In the genomic region with DNA sequence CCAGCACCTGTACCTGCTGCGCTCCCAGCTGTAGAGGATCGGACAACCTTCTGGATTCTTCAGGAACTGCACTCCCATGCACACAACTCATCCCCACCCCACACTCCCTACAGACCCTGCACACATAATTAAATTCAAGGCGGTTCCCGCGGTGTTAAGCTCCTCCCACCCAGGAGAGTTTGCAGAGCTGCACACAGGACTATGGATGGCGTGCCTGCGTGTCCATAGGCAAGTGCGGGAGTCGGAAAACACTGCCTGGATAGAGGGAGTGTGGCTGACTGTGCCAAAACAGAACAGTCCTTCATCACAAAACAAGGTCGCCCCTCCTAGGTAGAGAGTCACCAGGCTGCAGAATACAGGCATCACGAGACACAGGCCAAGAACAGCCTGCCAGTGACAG, we compare ENCODE assay signal across 11 mouse cellular contexts. TPM values are rescaled to one million over a fixed set of nuclear protein-coding genes. Genes with fewer than 3 reads are reported as not detected.
A peak's percentile ranks its signal among the peaks of the same experiment; 100 is the strongest.
DNase-seq lines count a peak whose midpoint lies in the region; ATAC-seq and TF ChIP-seq lines count a peak whose summit lies in the region.
"Had no signal": no experiment of that assay in that cellular context is flagged by ENCODE, and none has a peak within 500 bp of the region (broad histone marks: within the 10 kb centered on the region; RNA-seq: fewer than 3 reads in every experiment).

No protein-coding gene starts in this region.

- no peak overlapping the region for H3K9ac ChIP-seq in kidney, postnatal 0 days (ENCODE audit: low read depth, low read length)
- no peak overlapping the region for H3K9ac ChIP-seq in embryonic facial prominence, embryonic 11.5 days (replicated peaks; ENCODE audit: low read length)
- H3K9ac ChIP-seq in midbrain, embryonic 14.5 days (replicated peaks; ENCODE audit: low read length), result 0 out of 2 replicates have a peak overlapping the region, but pooled peaks have one; percentile 16
- H3K9ac ChIP-seq: liver, embryonic 13.5 days had no signal

- TF ChIP-seq CTCF in kidney, postnatal 0 days (IDR thresholded peaks at IDR 0.05; ENCODE audit: low read depth), result peak; percentile 26; the same call in 1 of the 2 replicates

- H3K4me2 ChIP-seq in kidney, postnatal 0 days (ENCODE audit: low read length), result peak overlapping the region; percentile 26
- H3K4me2 ChIP-seq in embryonic facial prominence, embryonic 11.5 days (ENCODE audit: low read depth, low read length), result no peak overlapping the region
- H3K4me2 ChIP-seq in midbrain, embryonic 14.5 days (ENCODE audit: low read length), result 0 out of 2 replicates have a peak overlapping the region, but pooled peaks have one; percentile 4
- H3K4me2 ChIP-seq: liver, embryonic 13.5 days had no signal

- H3K9me3 ChIP-seq in kidney, postnatal 0 days (replicated peaks; ENCODE audit: low read length), result no peaks in the 10 kb centered on the region
- H3K9me3 ChIP-seq in embryonic facial prominence, embryonic 11.5 days (replicated peaks; ENCODE audit: control insufficient read depth, low read length), result no peaks in the 10 kb centered on the region
- H3K9me3 ChIP-seq in hindbrain, embryonic 10.5 days, result no peaks in the 10 kb centered on the region
- no peaks in the 10 kb centered on the region for H3K9me3 ChIP-seq in midbrain, embryonic 14.5 days (ENCODE audit: control insufficient read depth, low read length)
- H3K9me3 ChIP-seq: liver, embryonic 13.5 days had no signal

- intact Hi-C loops in left cerebral cortex, postnatal 14 days (cut with DNase I), result no loop called here
- intact Hi-C loops in left cerebral cortex, postnatal 36 days (cut with DNase I), result no loop called here

- ATAC-seq in kidney, postnatal 0 days (replicated peaks; ENCODE audit: low FRiP score, low read depth), result peak; percentile 63
- ATAC-seq in embryonic facial prominence, embryonic 11.5 days (replicated peaks; ENCODE audit: insufficient number of reproducible peaks, low FRiP score, low TSS enrichment, low read depth), result no peak
- no peak for ATAC-seq in midbrain, embryonic 14.5 days (ENCODE audit: low FRiP score, low TSS enrichment)

- H3K4me1 ChIP-seq in kidney, postnatal 0 days (replicated peaks; ENCODE audit: insufficient read depth, low read length), result peaks cover 81% of the 10 kb centered on the region
- peaks cover 19% of the 10 kb centered on the region for H3K4me1 ChIP-seq in embryonic facial prominence, embryonic 11.5 days (ENCODE audit: control insufficient read depth, insufficient read depth, low read length)
- peaks cover 90% of the 10 kb centered on the region for H3K4me1 ChIP-seq in hindbrain, embryonic 10.5 days (replicated peaks)
- H3K4me1 ChIP-seq in midbrain, embryonic 14.5 days (ENCODE audit: control insufficient read depth, insufficient read depth, low read length), result peaks cover 17% of the 10 kb centered on the region

- H3K27ac ChIP-seq in kidney, postnatal 0 days, result 0 out of 2 replicates have a peak overlapping the region, but pooled peaks have one; percentile 31
- H3K27ac ChIP-seq in embryonic facial prominence, embryonic 11.5 days (replicated peaks; ENCODE audit: low read depth, low read length), result no peak overlapping the region
- H3K27ac ChIP-seq in hindbrain, embryonic 10.5 days, result peak overlapping the region; percentile 69
- H3K27ac ChIP-seq in midbrain, embryonic 14.5 days (replicated peaks; ENCODE audit: low read depth, low read length), result no peak overlapping the region
- H3K27ac ChIP-seq: liver, embryonic 13.5 days had no signal

- H3K27me3 ChIP-seq in kidney, postnatal 0 days (ENCODE audit: insufficient read depth, low read length), result no peaks in the 10 kb centered on the region
- H3K27me3 ChIP-seq in embryonic facial prominence, embryonic 11.5 days (ENCODE audit: control insufficient read depth, insufficient read depth, low read length), result no peaks in the 10 kb centered on the region
- no peaks in the 10 kb centered on the region for H3K27me3 ChIP-seq in hindbrain, embryonic 10.5 days (ENCODE audit: insufficient read depth, poor library complexity, severe bottlenecking)
- H3K27me3 ChIP-seq in midbrain, embryonic 14.5 days (ENCODE audit: control insufficient read depth, insufficient read depth, low read length), result no peaks in the 10 kb centered on the region
- H3K27me3 ChIP-seq: liver, embryonic 13.5 days had no signal

- WGBS in kidney, postnatal 0 days, result 29% methylated on average over 11 of the region's 11 CpGs
- WGBS in embryonic facial prominence, embryonic 11.5 days, result 33% methylated on average over 11 of the region's 11 CpGs
- WGBS in hindbrain, embryonic 10.5 days, result 30% methylated on average over 11 of the region's 11 CpGs
- 18% methylated on average over 11 of the region's 11 CpGs for WGBS in midbrain, embryonic 14.5 days

- H3K36me3 ChIP-seq in kidney, postnatal 0 days (ENCODE audit: insufficient read depth, low read length), result no peaks in the 10 kb centered on the region
- H3K36me3 ChIP-seq in embryonic facial prominence, embryonic 11.5 days (replicated peaks; ENCODE audit: control insufficient read depth, insufficient read depth, low read depth, low read length), result no peaks in the 10 kb centered on the region; the same call in 1 of the 2 replicates
- H3K36me3 ChIP-seq in hindbrain, embryonic 10.5 days, result peaks cover 19% of the 10 kb centered on the region
- no peaks in the 10 kb centered on the region for H3K36me3 ChIP-seq in midbrain, embryonic 14.5 days (ENCODE audit: control insufficient read depth, insufficient read depth, low read length)
- H3K36me3 ChIP-seq: liver, embryonic 13.5 days had no signal

- H3K4me3 ChIP-seq in kidney, postnatal 0 days (replicated peaks; ENCODE audit: low read depth, low read length), result no peak overlapping the region
- H3K4me3 ChIP-seq in embryonic facial prominence, embryonic 11.5 days (ENCODE audit: low read depth, low read length), result no peak overlapping the region
- no peak overlapping the region for H3K4me3 ChIP-seq in hindbrain, embryonic 10.5 days
- no peak overlapping the region for H3K4me3 ChIP-seq in midbrain, embryonic 14.5 days (replicated peaks; ENCODE audit: low read depth, low read length)
- H3K4me3 ChIP-seq: liver, embryonic 13.5 days had no signal

- peak; percentile 62 for DNase-seq in kidney, postnatal 0 days (ENCODE audit: low spot score)
- DNase-seq in kidney, postnatal 25 days, result no peak
- DNase-seq in embryonic facial prominence, embryonic 11.5 days (ENCODE audit: low spot score), result peak; percentile 23
- no peak for DNase-seq in hindbrain, embryonic 10.5 days (ENCODE audit: low spot score)
- DNase-seq in midbrain, embryonic 14.5 days, result peak; percentile 37
- no peak for DNase-seq in left cerebral cortex, postnatal 14 days (ENCODE audit: low spot score in 2 of 2)
- no peak for DNase-seq in adrenal gland, postnatal 36 days
- no peak for DNase-seq in left cerebral cortex, postnatal 36 days (ENCODE audit: low spot score in 2 of 2)
- DNase-seq: cerebellum, adult 2 months; kidney, postnatal 14 days; liver, embryonic 13.5 days had no signal

RNA-seq across cellular contexts. Expression of a gene that starts 45.9 kb away (rescaled TPM):
- 7.2 and 10.6 TPM in 2 replicates for polyA plus RNA-seq in kidney, postnatal 0 days (2015; fragmentation: Nextera tagmentation; extraction: Ambion mirVana)
- 9.3 and 9.8 TPM in 2 replicates for polyA plus RNA-seq in embryonic facial prominence, embryonic 11.5 days (2014; fragmentation: Nextera tagmentation; extraction: Ambion mirVana)
- 5.3 and 6.7 TPM in 2 replicates for polyA plus RNA-seq in hindbrain, embryonic 10.5 days (2016; fragmentation: Nextera tagmentation; extraction: Ambion mirVana)
- polyA plus RNA-seq in midbrain, embryonic 14.5 days (2014; fragmentation: Nextera tagmentation; extraction: Ambion mirVana), result 0.67 and 2.0 TPM in 2 replicates
- total RNA-seq in left cerebral cortex, postnatal 14 days (2021), result 1 to 10 TPM; 1.8 to 2.3 TPM
- total RNA-seq in adrenal gland, postnatal 36 days (2021), result 10 to 100 TPM in 1 of 2 experiments, 1 to 10 TPM in 1; 6.3 to 12.7 TPM
- total RNA-seq in left cerebral cortex, postnatal 36 days (2021), result 1 to 10 TPM; 1.7 to 3.6 TPM

Comparison
In these comparisons a context has a peak if more than half of its experiments do, and no peak if none do; other contexts are left out.
1. DNase-seq: peak in kidney, postnatal 0 days (single experiment), embryonic facial prominence, embryonic 11.5 days (single experiment) and midbrain, embryonic 14.5 days (single experiment); none in kidney, postnatal 25 days (0 of 2), hindbrain, embryonic 10.5 days (single experiment), left cerebral cortex, postnatal 14 days (0 of 2), adrenal gland, postnatal 36 days (0 of 2) and left cerebral cortex, postnatal 36 days (0 of 2).
2. H3K27ac ChIP-seq: peak in kidney, postnatal 0 days (single experiment) and hindbrain, embryonic 10.5 days (single experiment); none in embryonic facial prominence, embryonic 11.5 days (single experiment) and midbrain, embryonic 14.5 days (single experiment).